Mouse (Mus musculus) left cerebral cortex, adult 9 months (tissue): Measurements from ENCODE around the gene Itpkc.

ENCODE experiments used
- DNase-seq, 2 experiments: peaks; one replicate each; pipeline ENCODE4 v3.0.0; 2022; ENCODE audit warnings: low spot score in 2 of 2

The Itpkc gene

DNA sequence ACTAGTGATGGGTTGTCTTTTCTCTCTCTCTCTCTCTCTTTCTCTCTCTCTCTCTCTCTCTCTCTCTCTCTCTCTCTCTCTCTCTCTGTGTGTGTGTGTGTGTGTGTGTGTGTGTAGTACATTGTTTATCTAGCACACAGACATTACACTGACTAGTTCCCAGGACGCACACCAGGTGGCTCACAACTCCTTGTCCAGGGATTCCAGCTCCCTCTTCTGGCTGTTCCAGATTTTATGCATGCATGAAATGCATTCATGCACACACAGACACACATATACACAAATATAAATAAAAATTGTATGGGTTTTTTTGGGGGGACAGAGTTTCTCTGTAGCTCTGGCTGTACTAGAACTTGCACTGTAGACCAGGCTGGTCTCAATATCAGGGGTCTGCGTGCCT, 9.1 kb upstream of the Itpkc start:
- DNase-seq: no peak

DNA sequence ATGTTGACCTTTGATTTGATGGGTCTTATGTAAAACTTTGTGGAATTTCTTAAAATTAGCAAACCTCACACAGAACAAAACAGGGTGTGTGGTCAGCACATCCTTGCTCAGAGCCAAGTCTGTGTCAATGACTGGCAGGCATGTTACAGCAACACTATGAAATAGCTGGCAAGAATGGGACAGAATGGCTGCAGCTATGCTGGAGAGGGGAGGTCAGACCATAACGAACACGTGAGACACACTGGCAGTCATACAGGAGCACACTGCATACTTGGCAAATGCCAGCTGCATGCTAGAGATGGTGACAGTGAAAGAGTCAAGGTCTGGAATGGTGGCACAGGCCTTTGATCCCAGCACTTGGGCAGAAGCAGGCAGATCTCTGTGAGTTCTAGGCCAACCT, 7.3 kb upstream of the Itpkc start:
- no peak for DNase-seq

DNA sequence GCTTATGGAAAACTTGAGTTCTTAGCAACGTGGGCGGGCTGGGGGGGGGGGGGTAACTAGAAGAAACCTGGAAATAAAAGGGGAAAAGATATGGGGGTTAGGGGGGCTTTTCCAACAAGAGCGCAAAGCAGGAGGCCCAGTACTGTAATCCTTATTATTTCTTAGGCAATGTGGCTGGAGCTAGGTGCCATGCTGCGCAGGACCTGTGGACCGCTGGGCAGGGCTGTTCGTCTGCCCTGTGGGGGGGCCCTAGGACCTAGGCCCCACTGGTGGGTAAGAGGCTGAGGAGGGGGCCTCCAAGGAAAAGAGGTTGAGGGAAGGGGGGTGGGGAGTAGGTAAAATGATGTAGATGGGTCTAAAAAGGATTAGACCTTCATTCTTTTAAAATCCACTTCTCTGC, 4.8 kb upstream of the Itpkc start:
- DNase-seq: no peak

DNA sequence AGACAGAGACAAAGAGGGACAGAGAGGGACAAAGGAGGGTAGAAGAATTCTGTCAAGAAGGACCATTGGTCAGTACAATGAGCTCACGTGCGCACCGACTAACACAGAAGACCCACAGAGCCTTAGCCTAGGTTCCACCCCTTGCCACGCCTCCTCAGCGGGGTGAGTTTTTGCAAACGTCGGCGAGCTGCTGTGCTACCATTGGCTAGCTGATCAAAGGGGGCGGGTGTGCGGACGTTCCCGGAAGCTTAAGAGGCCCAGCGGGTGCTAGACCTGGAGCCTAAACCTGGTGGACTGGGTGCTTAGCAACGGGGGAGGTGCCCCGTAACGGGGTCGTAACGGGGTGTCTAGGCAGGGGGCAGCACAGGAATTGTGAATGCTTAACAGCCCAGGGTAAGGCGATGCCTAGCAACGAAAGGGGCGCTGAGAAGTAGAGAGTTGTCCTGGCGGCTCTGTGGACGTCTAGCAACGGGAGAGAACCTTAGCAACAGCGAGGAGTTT, 4.4 kb upstream of the Itpkc start, which contains the start of gene Coq8b:
Gene Coq8b (plus strand): TSS at position 243 of the 501 bp plus-strand sequence.
- peak; percentile 79 to 93 for DNase-seq

DNA sequence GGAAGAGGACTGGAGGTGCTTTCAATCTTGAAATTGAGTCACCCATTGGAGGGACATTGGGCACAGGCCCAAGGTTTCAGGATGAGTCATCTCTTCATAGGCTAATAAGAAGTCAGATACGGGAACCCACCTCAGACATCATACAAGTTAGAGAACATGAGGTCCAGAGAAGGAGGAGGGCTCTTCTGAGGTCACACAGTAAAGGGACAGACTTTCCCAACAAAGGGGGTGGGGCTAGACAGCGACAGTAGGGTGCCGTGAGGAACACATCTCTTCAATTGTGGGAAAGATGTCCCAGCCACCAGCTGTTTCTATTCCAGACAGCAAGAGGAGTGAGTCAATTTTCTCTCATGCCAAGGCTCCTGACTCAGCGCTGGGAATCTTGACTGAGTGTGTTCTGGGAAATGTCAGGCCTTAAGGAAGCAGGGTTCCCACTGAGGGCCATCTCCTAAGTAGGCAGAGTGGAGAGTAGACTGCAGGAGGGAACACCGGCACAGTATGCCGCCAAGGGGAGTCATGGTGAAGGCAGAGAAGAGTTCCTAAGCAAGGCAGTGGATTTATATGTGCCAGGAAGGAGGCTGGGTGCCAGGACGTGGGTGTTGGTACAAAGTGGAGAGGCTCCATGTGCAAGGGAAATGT, 3.4 kb upstream of the Itpkc start:
- peak; percentile 66 to 88 for DNase-seq

DNA sequence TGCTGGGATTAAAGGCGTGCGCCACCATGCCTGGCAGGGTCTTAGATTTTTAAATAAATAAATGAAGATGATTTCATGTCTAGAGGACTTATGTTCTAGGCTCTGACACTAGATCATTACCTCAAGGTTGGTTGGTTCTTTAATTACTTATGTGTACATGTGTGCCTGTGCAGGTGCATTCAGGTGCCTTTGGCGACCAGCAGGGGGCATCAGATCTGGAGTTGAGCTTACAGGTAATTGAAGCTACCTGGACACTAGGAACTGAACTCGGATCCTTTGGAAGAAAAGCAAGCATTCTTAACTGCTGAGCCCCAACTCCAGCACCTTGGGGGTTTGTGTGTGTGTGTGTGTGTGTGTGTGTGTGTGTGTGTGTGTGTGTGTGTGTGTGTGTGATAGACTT, 2.3 kb upstream of the Itpkc start:
- no peak for DNase-seq

DNA sequence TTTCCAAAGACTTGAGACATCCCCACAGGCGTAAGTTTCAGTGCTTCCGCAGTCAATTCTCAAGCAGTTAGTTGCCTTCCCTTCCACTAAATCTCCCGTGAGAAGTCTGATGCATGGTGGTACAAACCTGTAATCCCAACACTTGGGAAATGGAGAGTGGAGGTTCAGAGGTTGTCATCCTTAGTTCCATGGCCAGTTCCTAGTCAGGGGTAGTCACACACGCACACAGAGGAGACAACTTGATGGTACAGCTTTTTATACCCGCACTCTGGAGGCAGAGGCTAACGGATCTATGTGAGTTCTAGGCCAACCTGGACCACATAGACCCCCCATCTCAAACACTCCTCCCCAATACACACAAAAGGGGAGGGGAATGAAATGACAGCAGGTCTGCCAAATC, 404 bp upstream of the Itpkc start:
- DNase-seq: no peak

DNA sequence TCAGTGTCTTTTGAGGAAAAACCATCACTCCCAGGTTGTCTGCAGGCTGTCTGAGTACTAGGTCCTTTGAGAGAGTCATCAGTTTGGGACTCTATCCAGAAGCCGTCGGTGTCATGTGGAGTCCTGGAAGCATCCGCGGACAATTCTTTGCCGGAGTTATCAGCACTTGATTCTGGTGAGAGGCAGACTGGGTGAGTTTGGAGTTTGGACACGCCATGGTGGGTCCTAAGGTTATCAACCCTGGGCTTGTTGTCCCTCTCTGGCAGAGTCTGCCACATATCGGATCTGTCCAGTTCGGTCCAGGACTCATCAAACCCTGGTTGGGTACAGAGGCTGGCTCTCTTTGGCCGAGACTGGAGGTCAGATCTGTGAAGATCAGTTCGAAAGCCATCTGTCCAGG, 785 bp downstream of the Itpkc start:
- DNase-seq: peak in 1 of 2 experiments; percentile 28

DNA sequence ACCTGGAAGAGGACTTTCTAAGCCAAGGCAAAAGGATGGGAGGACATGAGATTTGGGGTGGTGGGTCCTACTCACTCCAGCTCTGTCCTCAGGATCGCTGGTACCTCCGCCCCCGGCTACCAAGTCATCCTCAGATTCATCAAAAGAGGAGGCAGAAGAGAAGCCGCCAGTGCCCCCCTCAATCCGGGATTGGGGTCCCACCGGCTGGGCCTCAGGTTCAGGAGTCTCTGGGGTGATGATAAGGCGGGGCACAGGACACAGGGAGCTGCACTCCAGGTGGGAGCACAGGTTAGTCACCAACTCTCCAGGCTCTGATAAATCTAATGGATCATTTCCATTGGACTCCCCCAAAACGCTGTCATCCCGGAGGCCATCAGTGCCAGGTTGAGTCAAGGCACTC, 1.2 kb downstream of the Itpkc start:
- no peak for DNase-seq

DNA sequence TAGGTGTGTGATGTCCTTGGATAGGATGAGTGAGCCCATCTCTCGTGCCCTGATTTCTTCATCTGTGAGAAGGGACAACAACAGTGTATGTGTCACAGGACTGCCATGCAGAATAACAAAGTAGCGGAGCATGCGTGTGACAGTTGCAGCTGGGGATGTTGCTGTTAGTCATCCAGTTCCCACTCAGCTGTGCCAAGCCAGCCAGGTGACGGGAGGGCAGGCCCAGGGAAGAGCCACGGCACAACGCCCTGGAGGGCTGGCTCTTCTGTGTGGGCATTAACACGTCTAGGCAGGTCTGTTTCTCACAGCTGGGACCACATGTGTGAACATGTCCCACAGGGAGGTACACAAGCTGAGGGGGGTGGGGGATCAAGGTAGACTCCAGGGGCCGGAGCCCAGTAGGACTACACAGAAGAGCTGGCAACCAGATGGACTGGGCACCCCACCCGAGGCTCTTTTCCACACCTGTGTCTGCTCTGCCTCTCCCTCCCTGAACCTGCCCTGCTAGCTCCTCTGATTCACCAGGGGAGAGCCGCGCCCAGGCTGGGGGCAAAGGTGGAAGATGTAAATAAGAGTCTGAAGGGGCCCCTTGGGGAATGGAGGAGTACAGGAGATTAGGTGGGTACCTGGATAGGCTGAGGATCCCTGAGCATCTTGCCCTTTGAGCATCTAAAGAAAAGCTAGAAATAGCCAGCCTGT, 3.4 kb downstream of the Itpkc start:
- DNase-seq: peak in 1 of 2 experiments; percentile 51

DNA sequence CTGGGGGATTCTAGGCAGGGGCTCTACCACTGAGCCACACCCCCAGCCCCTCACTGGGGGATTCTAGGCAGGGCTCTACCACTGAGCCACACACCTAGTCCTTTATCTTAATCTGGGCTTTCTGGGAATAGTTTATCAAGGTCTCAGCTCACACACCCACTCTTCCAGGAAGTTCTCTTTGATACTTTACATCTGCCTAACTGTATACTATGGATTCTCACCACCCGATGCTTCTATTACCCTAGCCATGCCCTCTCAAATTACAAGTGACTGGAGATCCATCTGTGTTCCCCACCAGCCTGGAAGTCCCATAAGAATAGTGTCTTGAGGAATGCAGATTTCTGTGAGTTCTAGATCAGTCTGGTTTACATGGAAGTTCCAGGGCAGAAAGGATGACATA, 5.9 kb downstream of the Itpkc start:
- DNase-seq: no peak

DNA sequence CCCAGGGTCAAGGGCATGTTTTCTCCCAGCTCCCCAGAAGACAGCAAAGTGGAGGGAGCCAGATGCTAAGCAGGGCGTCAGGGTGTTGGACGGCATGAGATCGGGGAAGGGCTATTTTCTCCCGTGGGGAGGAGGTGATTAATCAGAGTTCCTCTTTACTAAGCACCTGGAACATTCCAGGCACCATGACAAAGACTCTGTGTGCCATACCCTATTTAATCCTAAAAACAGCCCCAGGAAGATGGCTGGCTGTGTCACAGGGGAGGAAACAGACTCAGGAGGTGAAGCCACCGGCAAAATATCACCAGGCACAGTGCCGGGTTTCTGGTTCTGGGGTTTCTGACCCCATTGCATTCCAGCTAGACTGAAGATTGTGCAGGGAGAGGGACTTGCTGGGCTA, 6.5 kb downstream of the Itpkc start:
- DNase-seq: no peak

DNA sequence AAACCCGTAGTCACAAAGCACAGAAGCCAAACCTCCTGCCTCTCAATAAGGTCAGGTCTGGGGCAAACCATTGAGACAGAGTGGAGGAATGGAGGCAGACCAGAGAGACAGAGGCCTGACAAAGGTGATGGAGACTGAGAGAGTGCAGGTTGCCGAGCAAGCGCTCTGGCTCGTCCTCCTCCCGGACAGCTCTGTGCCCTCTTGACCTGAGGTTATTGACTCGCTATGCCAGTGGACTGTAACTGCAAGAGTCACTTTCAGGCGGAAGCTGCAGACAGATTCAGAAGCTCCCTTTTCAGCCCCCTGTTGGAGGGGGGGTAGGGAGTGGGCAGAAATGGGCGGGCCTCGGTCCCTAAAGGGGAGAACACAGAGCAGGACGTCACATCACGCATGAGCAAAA, 8.5 kb downstream of the Itpkc start:
- DNase-seq: no peak

DNA sequence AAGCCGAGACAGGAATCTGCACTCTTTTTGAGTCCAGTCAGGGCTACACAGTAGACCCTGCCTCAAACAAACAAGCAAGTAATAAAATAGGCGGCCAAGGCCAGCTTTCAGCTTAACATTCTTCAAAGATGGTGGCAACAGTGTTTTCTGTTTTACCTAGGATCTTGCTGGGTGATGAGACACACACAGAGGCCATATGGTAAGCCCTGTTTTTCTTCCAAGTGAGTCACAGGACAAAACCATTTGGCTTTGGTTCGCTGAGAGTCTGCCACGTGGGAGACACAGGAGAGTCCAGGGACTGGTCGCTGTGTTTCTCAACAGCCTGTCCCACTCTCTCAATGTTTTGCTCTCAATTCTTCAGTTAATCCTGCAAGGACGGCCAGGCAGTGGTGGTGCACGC, 9.9 kb downstream of the Itpkc start:
- no peak for DNase-seq

DNA sequence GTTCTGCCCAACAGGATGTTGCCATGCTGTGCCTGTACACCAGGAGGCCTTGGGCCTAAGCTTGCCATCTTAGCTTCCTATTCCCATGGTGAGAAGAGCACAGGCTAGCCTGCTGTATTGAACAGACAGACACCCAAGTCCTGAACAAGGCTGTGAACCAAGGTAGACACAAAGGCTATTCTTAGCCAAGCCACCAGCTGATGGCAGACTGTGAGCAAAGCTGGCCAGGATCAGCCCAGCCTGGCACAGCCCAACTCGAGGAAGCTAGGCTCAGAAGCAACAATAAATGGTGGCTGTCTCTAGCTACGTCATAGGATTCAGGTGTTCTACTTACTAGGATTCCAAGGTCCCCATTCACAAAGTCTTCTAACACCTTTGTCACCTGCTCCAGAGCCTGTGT, 15.8 kb downstream of the Itpkc start:
- no peak for DNase-seq

DNA sequence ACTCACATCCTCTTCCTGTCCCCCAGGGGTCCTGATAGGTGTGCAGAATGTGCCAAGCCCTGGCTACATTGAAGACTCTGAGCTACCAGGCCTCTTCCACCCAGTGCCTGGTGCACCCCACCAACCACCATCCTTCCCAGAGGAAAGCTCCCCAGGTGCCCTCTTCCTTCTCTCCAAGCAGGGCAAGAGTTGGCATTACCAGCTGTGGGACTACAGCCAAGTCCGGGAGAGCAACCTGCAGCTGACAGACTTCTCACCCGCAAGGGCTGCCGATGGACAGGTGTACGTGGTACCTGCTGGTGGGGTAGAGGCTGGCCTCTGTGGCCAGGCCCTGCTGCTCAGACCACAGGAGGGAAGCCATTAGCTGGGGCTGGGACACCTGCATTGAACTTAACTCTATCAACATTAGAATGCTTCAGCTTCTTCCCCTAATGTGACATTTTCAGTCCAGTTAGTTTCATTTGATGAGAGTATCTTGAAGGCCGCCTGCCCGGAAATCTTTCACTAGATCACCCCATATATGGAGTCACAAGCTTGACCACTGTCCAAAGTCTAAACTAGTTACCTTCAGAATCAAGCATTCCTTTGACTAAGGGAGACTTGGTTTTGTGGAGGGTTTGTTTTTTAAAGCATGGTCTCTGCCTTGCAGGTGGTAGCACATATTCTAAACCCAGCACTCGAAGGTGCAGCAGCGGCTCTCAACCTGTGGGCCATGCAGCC, 24.6 kb downstream of the Itpkc start:
- no peak for DNase-seq

DNA sequence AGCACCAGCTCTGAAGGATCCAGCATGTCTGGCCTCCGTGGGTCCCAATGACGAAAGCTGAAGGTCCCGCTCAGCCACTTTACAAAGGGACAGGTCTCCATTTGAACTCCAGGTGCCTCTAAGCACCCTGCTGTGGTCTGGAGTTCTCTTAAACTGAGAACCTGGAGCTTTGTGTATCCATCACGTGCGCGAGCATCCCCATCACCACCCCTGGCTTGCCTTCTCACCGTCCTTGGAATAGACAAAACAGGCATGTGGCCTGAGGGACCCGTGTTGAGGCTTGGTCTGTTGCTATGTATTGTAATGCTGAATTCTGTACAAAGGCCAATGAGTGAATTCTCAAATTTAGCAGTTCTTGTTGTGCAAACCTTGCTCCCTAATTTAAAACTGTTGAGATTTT, 29.7 kb downstream of the Itpkc start:
- DNase-seq: no peak

DNA sequence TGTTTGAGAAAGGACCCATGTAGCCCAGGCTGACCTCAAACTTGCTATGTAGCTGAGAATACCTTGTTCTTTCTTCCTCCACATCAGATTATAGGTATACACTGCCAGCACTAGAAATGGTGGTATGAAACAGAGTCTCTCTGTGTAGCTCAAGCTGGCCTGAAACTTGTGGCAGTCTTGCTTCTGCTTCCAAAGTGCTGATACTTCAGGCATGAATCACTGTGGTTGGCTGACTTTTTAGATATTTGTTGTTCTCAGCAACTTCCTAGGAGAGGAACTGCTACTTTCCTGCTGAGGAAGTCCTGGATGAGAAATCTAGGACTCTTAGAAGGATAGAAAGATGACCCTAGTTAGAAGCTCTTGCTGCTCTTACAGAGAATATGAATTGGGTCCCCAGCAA, 30.1 kb downstream of the Itpkc start:
- no peak for DNase-seq

DNA sequence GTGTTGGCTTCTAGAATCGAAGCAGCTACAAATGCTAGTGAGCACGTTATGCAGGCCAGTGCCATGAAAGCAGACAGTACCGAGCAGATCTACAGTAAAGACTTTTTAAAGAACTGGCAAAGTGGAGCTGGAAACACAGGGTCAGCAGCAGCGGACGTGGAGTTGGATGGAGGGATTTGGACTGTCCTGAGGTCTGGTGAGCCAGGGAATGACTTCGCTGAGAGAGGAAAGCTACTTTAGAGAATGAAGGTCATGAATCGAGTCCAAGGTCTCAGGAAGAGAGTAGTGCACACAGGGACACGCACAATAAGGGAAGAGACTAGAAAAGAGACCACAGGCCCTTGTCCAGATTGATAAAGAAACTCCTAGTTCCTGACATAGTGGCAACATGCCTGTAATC, 30.8 kb downstream of the Itpkc start:
- DNase-seq: no peak

DNA sequence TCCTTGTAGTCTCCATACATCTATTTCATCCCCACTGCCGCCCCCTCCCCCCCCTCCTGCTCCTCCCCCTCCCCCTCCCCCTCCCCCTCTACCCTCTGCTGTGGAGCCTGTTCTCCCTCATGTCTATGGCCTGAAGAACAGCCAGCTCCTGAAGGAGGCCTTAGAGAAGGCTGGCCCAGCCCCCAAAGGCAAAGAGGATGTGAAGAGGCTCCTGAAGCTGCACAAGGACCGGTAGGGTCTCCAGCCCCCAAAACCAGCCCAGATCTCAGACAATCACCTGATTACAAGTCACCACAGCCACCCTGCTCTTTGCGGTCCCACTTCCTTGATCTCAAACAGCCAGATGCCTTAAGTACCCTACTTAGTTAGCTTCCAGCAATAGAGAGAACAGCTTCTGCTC, 31.3 kb downstream of the Itpkc start:
- no peak for DNase-seq

DNA sequence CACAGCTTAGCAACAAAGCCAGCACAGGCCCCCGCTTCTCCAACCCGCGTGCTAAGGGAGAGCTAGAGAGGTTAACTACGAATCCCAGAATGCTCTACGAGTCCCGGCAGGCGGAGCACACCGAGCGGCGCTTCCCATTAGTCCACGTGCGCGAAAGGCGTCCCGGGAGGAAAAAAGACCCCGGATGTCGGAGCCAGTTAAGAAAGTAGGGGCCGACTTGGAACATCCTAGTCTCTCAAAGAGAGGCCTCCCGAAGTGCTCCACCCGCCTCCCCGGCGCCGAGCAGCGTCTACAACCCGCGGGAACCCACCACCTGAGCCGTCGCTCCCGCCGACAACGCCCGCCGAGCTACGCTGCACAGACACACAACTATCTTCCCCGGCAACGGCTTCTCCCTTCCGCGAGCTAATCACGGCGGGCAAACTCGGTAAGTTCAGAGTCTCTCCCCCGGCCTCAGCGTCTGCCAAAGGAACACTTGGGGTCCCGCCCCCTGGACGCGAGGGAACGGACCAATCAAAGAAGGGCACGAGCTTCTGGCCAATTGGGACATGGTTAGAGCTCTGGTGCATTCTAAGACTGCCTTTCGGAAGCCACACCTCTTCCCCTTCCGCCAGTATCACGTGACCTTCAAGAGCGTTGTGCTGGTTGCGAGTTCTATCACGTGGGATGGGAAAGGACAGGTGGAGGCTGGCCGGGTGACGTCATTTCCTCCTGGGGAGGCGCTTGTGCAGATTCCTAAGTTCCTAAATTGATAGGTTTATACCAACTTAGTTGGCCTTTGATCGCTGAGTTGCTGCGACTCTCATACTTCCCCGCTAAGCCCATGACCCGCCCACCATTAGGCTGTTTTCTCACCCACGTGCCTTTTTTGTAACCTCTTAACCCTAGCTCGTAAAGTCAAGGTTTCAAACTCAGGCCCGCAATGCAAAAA, 32.5 kb downstream of the Itpkc start, which contains the start of the genes BC024978 and Snrpa:
Gene BC024978 (plus strand): TSS at position 101 of the 931 bp plus-strand sequence.
Gene Snrpa (minus strand): TSS at position 591 of the 931 bp plus-strand sequence.
- DNase-seq: peak; percentile 99

DNA sequence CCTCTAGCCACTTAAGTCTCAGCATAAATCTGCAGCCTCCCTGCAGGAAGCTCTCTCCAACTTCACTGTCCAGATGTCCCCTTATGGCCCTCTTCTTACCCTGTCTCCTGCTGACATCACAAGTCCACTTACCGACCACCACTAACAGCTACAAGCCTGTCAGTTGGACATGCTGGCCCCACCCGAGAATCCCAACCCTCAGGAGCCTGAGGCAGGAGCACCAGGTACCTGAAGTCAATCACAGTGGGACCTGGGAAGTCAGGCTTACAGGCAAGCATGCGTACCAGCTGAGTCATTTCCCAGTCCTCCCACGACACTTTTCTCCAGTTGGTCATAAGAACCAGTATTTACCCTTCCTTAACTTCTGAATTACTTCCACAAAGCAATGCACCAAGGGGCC, 34.7 kb downstream of the Itpkc start:
- no peak for DNase-seq
